Mouse (Mus musculus) right cerebral cortex, postnatal 4 days (tissue): ENCODE measurements around the gene Crat.

Experiments
- DNase-seq: peaks from one replicate; pipeline ENCODE4 v3.0.0-alpha.2; 2022

Crat gene

DNA sequence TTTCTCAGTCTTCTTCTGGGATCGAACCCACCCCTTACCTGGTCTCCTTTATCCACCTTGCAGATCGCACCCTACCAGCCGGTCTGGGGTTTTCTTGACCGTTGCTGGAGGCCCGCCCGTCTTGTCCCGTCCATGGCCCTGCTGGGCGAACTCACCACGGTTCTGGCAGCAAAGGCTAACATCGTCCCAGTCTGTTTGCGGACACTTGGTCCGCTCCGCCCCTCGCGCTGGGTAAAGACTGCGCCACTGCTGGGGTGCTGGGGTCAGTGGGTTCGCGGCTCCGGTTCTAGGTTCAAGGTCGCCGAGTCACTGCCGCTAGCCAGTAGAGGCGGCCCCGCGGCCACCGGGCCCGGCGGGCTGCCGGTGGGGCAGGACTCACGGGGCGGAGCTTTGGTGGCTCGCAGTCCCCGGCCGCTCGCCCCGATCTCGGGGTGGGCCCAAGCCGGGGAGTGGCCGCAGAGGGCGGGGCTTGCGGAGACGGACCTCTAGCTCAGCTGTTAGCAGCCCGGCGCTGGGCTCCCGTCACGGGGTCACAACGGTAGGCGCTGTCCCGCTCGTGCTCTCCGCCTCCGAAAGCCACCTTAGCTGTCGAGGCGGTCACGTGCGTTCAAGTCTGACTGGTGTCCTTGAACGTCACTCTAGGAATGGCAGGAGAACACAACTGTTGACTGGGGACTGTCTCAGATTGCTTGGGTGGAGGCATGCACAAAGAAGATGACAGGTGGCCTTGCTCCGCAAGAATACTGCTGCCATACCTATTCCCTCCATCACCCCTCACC, at the start of gene Crat:
Gene Crat (minus strand): TSS at position 657 of the 779 bp plus-strand sequence.
- peak; percentile 81 for DNase-seq

DNA sequence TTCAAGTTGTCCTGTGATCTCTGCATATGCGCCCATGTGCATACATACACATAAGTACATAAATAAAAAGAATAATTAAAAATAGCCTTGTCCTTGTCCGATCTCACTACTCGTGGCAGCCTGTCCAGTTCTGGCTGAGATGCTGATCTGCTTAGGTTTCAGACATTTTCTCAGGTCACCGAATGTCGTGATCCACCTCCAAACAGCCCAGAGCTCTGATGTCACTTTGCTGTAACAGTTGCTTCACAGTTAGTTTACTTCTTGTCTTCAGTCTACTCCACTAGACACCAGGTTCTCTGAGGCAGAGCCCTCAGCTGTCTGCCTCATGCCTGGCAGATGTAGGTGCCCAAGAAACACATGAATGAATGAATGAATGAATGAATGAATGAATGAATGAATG, 48.8 kb upstream of the Crat start:
- no peak for DNase-seq

DNA sequence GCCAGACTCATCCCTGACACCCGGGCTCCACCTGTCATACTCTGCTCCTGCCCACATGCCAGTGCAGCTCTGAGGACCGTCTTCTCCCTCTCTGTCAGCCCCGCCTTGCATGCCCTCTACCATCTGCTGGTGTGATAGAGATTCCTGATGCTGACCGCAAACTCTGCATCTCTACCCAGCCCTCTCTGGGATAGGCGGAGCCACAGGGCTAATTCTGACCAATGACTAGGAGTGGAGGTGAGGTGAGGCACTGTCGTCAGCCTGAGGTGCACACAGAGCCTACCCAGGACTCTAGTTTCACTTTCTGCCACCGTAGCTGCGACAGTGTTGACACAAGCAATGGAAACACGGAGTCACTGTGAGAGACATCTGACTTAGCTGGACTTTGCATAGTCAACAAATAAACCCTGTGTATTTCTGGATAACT, 48.3 kb upstream of the Crat start:
- DNase-seq: no peak

DNA sequence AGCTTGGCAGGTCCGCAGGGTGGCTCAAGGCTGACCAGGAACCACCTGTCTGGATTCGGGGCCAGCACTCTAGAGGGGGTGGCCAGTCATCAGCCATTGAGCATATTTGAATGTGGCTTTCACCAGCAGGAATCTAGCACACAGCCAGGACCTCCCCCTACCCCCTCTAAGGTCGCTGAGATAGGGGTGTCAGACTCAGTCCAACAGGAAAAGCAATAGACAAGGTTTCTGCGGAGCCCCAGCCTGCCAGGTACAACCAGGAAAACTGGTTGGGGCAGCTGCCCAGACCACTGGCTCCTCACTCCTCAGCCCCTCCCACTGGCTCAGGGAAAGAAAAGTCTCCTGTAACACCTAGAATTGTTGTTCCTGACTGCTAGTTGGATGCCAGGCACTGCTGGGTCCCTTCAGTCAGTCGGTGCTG, 47.7 kb upstream of the Crat start:
- no peak for DNase-seq

DNA sequence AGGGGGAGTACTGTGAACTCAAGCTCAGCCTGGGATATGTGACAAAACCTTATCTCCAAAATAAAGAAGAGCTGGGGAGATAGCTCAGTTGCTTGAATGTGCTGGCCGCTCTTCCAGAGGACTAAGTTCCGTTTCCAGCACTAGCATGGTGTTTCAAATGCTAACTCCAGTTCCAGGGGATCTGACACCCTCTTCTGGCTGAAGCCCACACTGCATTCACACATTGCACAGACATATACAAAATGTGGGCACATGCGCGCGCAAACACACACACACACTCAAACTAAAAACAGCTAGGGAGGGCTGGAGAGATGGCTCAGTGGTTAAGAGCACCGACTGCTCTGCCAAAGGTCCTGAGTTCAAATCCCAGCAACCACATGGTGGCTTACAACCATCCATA, 43.6 kb upstream of the Crat start:
- no peak for DNase-seq

DNA sequence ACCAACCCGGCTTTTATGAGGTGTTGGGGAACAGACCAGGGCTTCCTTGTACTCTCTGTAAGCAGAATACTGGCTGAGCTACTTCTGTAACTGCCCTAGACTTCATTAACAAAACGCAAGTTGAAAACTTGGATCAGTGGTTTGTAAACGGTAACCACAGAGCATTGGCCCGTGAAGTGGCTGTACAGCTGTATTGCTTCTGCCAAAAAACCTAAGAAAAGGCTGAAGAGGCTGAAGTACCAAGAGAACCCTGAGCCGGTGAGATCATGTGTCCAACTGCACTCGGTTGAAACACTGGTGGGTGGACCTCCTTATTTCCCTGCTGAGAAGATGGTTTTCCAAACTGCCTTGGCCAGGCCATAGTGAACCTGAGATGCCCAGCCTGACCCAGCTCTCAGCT, 42.7 kb upstream of the Crat start:
- no peak for DNase-seq

DNA sequence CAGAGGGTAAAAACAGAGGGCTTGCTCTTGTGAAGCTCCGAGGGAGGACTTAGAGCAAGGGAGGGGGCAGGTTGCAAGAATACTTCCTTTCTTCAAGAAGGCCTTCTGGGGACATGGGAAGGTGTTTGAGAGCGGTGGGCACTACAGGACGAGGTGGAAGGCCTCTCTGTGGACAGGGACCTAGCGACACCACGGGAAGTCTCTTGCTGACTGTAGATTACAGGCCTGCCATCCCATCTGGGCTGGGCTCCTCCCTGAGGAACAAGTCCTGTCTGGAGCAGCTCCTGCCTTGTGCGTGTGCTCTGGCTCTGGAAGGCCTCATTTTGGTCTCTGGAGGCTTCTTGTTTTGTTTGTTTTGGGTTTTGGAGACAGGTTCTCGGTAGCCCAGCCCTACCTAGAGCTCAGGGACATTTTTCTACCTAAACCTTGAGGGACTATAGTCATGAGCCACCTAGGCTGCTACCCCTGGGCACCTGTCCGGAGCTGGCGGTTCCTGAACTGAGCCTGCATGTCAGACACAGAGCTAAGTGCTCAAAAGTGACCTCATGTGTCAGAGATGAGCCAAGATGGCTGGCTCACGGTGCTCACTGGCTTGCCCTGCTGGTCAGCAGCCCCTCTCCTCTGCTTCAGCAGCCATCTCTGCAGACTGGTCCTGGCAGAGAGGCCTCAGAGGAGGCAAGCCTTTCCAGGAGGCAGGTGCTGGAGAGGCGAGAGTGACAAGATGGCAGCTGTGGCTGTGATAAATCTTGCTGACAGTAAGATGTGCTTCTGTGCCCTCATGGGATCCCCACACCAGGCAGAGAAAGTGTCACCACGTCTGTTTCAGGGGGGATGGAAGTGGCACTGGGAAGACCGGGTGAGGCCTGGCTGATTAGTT, 40.7 kb upstream of the Crat start:
- no peak for DNase-seq

DNA sequence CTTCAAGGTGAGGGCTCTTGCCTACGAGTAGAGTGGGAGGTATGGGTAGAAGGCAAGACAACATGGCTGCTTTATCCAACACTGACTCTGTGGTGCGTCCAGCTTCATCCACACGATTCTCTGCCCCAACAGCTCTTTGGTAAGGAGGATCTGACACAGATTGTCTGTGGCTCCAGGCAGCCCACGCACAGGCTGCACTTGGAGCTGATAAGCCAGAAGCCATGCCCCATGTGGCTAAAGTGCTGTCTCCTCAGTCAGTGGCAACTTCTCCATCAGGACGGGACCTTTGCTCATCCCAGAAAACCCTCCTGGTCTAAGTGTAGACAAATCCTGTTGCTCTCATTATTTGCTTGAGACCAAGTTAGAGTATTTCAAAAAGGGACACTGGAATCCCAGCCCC, 39.0 kb upstream of the Crat start:
- DNase-seq: no peak

DNA sequence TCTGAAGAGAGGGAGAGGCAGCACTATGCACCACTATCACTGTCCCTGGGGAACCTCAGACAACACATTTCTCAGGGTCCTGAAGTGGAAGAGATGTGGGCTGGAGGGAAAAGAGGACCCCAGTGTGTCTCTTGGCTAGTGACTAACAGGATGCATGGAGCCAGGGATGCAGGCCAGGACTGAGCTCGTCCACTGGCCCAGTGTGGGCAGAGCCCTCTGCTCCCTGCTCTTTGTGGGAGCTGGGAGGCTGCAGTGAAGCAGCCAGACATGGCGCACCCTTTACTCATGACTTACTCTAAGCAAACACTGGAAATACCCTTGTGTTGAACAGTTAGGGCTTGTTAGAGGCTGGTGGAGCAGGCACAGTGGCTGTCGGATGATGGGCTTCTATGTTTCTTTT, 38.0 kb upstream of the Crat start:
- DNase-seq: no peak

DNA sequence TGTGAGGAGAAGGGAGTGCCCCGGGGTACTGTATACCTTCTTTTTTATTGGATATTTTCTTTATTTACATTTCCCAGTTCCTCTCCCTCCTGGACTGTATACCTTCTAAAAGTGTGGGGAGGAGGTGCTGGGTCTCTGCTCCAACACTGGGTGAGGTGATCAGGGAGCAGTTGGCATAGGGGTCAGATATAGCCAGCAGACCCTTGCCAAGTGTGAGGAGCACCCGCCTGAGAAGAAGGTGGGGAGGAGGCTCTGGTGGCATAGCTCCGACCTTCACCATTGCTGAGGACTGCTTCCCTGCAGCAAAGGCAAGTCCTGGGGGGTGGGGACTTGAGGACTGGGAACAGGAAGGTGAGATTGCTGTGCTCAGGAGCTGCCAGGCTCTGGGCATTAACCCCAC, 35.9 kb upstream of the Crat start:
- no peak for DNase-seq

DNA sequence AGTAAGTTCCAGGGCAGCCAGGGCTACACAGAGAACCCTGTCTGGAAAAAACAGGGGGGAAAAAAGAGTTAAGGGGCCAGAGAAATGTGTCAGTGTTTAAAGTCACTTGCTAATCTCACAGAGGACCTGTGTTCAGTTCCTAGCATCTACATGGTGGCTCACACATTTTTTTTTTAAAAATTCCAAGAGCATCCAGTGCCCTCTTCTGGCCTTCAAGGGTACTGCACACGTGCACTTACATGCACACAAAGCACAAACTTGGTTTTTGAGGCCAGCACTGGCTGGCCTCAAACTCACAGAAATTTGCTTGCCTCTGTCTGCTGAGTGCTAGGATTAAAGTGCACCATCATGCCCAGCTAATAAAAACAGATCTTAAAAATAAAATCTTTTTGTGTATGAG, 34.9 kb upstream of the Crat start:
- no peak for DNase-seq

DNA sequence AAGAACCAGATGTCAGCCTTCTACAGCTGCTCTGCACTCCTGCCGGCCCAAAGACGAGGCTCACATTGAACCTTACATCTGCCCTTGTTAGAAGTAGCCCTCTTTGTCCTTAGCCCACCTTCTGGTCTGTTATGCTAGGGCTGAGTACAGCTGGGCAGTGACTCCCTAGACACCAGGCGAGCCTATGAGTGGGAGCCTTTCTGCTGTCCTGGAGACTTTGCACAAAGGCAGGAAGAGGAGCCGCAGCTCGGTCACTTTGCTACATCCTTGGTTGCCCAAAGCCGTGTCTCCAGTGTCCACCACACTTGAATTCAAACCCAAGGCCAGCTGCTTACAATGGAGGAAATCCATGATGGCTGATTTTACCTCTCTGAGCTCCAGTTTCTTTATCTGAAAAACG, 32.8 kb upstream of the Crat start:
- DNase-seq: no peak

DNA sequence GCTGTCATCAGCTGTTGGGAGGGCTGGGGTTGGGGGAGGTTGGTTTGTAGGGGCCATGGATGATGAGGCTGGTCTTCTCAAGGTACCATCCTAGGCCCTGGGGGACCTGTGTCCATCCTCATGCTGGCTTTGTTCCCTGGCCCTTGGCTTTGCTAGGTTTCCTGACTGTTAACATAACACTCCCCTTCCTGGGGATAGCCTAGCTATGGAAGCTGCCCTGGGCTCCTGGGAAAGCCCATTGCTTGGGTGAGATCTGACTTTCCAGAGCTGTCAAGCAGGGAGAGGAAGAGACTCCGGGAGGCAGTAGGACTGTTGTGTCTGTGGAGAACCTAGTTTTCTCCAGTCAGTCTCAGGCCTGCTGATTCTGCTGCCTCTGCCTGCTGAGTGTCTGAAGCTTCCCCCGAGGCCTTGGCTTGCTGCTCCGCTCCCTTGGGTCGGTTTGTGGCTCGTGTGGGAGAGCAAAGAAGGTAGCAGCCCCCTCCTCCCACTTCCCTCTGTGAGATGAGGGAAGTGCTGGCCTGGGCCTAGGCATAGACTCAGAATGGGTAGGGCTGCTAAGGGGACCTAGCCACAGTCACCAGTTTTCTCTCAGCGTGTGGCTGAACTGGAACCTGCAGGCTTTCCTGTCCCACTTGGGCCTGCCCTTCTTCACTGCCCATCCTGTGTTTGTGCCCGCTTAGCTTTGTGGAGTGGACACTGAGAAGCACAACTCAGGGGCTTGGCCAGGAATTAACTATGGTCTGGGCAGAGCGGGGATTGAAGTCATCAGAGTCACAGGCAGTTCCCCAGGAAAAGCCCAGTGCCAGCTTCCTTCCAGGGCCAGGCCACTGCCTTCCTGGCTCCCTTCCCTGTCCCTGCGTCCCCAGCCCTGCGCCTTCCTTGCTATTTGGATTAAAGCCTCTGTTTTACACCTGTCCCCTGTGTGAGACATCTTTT, 31.5 kb upstream of the Crat start:
- no peak for DNase-seq

DNA sequence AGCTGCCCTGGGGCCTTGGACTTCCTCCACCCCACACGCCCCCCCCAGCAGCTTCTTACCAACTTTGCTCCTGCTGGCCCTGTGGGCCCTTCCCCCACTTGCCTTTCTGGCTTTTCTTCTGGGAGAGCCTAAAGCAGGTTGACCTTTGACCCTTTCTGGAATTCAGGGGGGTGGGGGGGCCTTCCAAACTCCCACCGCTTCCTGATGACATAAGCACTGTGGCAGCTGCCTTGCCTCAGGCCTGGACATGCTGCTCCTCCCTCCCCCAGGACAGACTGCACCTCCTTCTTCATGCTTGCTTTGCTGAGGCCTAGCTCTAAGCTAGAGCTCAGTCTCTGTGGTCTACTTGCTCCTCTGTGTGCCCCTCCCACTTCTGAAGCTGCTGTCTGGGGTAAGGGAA, 29.7 kb upstream of the Crat start:
- DNase-seq: no peak

DNA sequence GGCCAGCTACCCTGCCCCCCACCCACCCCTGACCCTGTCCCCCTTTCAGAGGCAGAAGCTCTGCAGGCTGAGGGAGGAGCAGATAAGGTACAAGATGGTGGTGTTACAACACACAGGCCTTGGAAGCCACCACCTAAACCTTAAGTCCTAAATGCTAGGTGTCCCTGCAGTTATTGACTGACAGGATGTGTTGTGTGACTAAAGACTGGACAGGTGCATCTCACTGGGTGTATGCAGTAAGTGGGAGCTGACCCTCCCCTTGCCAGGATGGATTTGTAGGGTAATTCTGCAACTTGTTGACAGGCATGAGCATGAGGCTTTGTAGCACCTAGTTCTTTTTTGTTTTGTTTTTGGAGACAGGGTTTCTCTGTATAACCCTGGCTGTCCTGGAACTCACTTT, 28.8 kb upstream of the Crat start:
- DNase-seq: no peak

DNA sequence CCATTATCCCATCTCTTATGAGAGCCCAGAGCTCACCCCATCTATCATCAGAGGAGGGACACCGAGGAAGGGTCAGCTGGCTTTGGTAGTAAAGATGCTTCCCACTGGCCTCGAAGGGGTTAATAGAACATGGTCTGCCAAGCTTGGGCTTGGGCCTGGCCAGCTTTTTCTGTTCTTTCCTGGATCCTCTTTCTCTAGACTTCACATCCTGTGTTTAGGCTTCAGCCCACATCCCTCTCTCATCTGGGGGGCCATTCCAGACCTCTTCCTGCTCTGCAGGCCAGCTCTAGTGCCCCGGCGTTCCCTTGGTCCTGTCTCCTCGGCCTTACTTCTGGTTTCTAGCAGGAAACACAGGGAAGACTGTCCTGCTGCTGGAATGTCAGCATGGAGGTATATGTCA, 28.4 kb upstream of the Crat start:
- no peak for DNase-seq

DNA sequence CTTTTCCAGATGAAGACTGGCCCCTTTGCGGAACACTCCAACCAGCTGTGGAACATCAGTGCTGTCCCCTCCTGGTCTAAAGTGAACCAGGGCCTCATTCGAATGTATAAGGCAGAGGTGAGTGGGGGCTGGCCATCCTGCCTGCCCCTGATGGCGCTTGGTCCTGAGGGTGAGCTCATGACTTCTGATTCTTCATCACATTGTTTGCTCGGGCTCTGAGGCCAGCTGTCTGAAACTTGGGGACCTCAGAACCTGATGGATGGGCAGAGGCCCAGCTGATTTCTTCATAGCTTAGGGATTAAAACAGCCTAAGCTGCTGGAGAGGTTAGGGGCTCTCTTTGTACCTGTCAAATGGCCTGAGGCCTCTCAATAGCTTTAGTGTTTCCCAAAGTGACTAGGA, 27.7 kb upstream of the Crat start:
- DNase-seq: no peak

DNA sequence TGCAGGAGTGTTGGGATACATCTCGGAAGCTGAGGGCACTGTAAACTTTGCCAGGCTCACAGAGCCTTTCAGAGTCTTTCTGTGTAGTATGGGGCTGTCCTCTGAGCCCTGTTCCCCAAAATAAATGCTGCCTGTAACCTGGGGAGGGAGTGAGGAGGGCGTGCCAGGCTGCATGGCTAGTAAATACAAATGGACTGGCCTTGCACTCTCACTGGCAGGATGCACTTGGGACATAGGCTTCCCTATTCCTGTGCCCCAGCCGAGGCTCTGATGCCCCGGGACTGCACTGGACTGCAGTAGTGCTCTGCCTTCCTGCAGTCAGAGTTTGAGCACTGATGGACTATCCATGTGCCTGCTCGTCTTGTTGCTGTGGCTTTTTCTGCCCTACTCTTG, 26.9 kb upstream of the Crat start:
- no peak for DNase-seq

DNA sequence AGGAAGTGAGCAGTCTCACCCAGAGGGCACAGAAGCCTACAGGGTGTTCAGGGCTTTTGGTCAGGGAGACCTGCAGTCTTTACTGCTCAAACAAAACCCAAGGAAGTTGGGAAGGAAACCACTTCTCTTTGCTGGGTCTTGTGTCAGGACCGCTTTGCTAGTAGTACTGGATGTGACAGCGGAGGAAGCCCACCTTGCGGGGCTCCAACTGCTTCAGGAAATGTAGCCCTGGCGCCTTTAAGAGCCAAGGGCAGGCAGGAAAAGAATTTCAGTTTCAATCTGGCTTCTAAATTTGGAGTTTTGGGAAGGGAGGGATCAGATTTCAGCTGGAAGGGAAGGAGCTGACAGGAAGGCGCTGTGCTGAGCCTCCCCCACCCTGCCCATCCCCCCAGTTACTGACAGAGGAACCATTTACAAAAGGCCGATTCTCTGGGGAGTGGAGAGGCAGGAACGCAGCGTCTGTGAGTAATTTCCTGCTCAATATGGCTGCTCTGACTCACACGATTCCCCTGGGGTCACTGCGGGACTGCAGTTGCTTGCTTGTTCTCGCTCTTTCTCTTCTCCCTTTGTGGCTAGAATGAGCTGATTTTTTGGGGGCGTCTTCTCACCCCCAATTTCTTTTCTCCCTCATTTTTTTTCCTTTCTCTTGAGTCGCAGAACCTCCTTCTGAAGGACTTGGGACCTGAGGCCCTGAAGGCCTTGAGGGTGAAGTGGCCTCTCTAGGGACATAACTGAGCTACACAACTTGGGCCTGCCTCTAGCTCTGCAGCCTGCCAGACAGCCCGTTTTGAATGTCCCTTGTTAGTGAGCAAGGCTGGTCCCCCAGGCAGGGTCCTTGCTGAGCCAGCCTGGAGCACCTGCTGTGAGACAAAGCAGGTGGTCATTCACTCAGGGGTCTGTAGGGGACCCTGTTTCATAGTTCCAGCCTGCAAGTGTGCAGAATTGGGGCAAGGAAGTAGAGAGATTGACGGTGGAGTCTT, 26.2 kb upstream of the Crat start:
- peak; percentile 78 for DNase-seq

DNA sequence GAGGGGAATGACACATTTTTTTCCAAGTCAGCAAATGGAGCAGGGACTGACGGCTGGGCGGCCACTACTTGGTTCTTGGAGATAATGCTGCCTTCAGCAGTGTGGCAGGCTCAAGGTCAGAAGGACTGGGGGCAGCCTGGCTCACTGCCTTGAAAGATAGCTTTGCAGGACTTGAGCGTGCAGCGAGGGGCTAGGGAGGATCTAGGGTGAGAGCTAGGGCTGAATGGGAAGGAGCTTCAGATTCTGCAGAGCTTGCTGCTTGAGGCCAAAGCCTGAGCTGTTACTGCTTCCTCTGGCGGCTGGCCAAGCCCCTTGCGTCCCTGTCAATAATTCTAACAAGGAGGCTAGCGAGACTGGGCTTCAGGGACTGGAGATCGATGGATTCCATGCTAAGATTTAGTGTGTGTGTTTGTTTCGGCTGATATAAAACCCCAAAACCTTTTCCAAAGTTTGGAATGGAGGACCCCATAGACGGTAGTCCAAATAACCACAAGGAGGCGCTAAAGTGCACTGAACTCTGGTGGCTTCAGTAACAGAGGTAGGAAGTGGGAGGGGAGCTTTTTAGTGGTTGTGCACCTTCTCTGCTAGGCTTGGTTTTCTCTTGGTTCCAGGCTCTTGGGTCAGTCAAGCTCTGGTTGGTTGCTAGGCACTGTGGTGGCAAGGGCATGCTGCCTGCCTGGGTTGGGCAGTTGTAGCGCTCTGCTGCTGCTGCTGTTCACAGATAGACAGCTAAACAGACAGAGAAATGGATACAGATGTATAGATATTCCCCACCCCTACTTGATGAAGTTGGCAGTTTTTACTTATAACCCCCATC, 25.3 kb upstream of the Crat start:
- DNase-seq: peak; percentile 63

DNA sequence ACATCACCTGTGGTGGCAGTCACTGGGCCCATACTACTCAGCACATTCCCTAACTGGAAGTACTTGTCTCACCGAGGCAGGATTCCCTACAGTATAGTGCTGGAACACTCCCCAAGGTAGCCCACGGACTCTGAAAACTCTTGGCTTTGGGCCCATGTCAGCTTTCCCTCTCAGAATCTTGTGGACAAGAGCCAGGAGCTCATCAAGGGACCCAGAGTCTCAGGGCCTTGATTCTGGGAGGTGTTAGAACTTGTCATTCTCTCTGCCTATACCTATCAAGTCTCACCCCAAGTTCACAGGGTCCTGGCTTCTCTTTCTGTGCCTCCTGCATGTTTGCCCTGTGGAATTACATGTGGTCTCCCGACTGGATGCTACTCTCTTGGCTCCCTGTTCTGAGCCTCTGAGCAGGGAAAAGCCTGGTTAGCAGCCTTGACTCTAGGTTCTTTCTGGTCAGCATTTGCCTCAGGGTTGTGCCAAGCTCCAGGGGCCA, 24.6 kb upstream of the Crat start:
- no peak for DNase-seq
